Mouse (Mus musculus) c-Kit-positive CD71-negative TER-119-negative erythroid progenitor cells, embryonic 14.5 days (primary cell): ENCODE data around the gene Stk38.

Experiments
- DNase-seq: peaks from one replicate; pipeline ENCODE4 v3.0.0-alpha.2; 2013; ENCODE audit warnings: low read depth

The Stk38 gene

DNA sequence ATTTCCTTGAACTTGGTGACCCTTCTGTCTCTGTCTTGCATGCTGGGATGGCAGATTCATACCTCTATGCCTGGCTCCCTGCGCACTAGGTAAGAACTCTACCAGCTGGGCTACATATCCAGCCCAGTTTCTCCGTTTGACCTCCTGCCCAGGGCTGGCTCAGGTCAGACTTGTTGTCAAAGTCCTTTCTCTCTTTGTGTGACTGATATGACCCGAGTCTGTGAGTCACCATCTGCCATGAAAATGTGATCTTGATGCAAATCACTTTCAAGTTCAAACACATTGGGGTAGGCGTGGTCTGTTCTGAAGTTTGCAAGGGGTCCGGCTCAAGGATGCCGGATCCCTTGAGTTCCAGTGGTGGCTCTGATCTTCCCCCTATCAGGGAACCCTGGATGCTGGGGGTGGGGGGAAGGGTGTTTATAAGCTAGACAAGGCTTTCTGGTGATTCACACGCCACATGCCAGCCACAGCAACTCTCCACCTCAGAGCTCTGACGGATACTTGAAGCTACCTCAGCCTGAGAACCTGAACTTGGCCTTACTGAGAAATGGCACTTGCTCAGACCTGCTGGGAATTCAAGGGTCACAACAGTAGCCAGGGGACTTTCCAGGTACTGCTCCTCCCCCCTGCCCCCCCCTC lies 82.7 kb downstream of the Stk38 start:
- DNase-seq = no peak

DNA sequence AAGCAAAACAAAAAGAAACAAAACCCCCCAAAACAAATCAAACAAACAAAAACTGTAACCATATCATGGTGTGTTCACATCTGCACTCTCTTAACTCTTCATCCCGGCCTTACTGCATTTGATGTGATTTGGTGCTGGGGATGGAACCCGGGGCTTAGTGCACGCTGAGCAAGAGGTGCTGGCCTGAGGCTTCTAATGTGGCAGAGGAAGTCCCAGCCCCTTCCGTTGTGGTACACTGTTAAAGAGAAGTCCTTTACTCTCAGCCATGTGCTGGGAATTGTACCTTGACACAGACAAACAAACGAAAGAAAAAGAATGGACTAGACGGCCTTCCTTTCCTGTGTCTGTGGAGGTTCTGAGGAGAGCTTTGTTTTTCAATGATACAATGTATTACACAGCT lies 85.7 kb downstream of the Stk38 start:
- DNase-seq = no peak

DNA sequence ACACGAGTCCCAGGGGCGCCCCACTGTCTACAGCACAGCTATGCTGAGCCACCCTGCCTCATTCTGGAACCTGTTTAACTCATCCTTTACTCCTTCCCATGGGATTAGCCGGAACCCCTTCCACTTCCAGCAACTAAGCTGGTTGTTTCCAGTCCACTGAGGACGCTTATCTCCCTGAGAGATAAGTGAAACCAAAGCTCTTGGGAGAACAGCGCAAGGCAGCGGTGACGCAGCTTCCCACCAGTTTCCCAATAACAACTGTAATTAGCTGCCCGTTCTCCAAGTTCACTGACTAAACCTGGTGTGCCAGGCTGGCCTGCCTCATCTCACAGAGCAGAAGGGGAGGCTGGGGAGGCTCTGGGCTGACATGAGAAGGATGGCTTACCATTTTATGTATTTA lies 86.7 kb downstream of the Stk38 start:
- no peak for DNase-seq
